Mouse (Mus musculus) ZHBTc4 (cell line): ENCODE measurements around the gene Cadm4.

Source experiments
- DNase-seq: peaks from one replicate; pipeline ENCODE4 v3.0.0-alpha.2; 2011; ENCODE audit warnings: low read depth, low spot score

The Cadm4 gene

DNA sequence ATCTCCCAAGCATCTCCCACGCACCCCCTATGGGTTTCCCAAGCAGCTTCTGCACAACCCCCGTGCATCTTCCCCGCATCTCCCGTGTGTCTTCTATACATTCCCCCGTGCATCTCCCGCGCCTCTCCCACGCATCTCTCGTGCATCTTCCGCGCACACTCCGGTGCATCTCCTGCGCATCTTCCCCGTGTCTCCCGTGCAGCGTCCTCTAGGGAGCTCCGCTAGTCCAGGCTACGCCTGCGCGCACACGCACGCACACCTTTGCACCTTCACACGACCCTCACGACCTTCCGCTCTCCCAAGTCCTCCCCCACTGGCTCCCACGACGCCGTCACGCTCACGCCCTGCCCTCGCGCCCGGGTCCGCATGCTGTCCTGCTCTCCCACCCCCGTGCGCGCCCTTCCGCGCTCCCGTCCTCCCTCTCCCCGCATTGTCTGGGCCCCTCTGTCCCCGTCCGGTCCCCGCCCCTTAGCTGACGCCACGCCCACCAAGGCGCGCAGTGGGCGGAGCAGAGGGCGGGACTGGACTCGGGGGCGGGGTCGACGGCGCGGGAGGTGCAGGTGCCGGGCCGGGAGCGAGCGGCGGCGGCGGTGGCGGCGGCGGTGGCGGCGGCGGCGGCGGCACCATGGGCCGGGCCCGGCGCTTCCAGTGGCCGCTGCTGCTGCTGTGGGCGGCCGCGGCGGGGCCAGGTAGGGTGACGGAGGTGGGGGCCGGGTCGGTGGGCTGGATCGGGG is at the start of gene Cadm4:
Gene Cadm4, plus strand, starts transcription at position 550 of the 734 bp plus-strand sequence.
- peak; percentile 94 for DNase-seq

DNA sequence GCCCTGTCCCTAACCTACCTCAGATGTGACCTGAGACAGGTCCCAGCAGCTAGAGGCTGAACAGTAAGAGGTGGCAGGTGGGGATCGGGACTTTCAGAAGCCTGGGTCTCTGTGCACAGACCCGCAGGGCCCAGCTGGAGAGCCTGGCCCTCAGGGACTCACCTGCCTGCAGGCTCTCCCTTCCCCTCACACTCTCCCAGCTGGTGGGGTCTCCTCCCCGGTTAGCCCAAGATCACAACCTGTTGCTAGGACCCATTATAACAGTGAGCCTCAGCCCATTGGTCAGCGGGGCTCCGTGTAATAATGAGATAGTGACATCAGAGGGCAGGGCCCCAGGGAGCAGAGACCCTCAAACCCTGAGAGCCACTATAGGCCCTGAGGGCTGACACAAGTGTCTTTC is 46.5 kb upstream of the Cadm4 start:
- DNase-seq = no peak

DNA sequence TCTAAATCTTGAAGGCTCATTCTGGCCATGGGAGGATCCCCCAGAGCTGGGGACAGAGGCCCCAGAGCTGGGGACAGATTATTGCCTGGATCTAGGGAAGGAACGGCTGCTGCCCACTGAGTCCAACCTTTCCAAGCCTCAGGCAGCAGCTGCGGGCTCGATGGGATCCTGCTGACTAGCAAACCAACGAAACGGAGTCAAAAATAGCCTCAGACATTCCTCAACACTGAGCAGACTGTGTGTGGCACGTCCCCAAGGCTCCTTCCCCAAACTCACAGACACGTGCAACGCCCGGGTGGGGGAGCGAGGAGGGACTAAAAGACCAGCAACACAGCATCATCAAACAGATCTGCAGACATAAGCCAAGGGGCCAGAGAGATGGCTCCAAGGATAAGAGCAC is 43.8 kb upstream of the Cadm4 start:
- DNase-seq = no peak

DNA sequence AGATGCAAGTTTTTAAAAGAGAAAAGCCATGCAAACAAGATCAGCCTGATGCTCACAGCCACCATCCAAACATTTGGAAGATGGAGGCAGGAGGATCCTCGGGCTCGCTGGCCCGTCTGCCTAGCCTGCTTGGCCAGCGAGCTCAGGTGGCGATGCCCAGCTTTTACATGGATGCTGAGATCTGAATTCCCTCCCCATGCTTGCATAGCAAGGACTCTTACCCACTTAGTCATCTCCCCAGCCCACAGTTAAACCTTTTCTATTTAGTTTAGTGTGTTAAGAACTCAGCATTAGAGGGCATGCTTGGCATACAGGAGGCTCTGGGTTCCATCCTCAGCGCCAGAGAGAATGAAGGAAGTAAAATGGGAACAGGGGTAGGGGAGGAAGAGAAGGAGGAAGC is 42.6 kb upstream of the Cadm4 start:
- DNase-seq = no peak

DNA sequence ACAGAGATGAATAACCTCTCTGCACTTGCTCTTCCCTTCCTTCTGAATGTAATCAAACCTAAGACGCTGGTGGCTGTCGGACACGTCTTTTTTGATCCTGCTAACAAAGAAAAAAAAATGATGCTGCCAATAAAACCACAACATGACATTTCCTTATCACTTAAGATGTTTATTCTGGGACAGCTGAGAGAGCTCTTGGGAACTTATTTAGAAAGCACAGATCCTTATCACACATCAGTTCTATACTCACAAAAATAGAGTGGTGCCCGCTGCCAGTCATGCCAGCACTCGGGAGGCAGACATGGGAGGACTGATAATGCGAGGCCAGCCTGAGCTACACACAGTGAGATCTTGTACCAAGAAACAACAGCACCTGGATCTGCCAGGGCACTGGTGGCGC is 41.9 kb upstream of the Cadm4 start:
- DNase-seq = no peak

DNA sequence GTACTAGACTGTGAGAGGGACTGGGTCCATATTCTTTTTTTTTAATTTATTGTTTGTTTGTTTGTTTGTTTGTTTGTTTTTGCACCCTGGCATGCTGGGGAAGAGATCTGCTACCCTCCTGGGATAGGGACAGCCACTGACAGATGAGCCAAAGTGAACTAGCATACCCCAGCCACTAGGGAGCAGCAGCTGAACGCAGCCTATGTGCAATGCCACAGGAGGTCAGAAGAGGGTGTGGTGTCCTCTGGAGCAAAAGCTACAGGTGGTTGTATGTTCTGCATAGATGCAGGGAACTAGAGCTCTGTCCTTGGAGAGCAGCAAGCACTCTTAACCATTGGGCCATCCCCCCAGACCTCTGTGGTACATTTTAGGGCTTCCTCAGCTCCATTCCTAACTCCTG is 40.0 kb upstream of the Cadm4 start:
- DNase-seq = peak; percentile 92

DNA sequence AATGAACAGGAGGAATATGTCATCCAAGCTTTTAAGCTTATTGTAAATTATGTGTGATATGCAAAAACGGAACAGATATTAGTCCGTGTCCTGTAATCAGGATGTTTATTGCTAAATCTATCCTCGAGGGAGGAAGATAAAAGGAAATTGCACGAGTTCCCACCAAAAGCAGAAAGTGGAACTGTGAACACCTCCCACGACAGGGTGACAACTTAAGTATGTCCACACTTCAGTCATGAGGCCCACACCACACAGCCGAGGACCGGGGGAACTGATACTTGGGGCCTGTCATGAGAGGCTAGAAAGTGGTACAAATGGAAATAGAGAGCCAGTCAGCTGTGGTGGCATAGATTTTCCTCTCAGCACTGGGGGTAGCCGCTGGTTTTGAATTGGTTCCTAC is 39.5 kb upstream of the Cadm4 start:
- no peak for DNase-seq

DNA sequence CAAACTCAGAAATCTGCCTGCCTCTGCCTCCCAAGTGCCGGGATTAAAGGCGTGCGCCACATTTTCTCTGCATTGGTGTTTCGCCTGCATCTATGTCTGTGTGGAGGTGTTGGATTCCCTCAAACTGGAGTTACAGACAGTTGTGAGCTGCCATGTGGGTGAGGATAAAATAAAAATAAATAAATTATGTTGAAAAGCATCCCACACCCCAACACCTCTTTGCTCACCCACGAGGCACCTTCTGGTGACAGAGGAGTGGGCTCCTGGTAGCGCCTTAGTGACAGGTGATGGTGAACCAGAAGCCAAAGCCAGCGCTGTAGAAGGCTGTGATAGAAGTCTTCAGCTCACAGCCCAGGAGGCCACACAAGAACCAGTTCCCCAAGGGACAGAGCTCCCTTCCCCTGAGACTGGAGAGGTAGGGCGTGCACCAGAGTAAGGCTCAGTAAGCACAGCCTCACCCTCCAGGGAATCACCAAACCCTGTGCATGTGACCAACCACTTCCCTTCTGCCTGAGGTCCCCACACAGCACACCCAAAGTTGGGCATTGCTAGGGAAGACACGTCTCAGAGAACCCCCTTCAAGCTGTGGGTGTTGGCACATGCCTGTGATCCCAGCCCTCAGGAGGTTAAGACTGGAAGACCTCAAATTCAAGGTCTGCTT is 36.4 kb upstream of the Cadm4 start:
- DNase-seq = no peak

DNA sequence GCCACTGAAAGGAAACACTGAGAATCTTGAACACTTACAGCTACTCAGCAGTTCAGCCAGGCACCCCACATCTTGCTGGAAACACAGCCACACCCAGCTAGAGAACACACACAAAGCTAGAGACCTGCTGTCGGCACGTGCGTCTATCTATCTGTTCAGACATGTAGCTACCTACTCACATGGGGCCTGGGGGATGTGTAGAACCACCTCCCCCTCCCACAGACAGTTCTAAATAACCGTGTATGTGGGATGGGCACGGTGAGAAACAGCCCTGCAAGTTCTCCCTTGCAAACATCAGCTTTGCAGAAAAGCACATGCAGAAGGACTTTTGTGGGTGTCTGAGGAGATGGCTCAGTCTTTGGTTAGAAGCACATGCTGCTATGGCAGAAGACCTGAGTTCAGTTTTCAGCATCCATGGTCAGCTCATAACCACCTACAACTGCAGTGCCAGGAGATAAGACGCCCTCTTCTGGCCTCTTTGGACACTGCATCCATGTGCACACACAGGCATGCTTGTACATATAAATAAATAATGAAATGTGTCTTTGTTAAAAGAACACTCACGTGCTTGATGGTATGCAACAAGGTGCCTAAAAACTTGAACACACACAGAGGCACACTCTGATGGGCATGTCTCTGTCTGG is 35.0 kb upstream of the Cadm4 start:
- DNase-seq = peak; percentile 49

DNA sequence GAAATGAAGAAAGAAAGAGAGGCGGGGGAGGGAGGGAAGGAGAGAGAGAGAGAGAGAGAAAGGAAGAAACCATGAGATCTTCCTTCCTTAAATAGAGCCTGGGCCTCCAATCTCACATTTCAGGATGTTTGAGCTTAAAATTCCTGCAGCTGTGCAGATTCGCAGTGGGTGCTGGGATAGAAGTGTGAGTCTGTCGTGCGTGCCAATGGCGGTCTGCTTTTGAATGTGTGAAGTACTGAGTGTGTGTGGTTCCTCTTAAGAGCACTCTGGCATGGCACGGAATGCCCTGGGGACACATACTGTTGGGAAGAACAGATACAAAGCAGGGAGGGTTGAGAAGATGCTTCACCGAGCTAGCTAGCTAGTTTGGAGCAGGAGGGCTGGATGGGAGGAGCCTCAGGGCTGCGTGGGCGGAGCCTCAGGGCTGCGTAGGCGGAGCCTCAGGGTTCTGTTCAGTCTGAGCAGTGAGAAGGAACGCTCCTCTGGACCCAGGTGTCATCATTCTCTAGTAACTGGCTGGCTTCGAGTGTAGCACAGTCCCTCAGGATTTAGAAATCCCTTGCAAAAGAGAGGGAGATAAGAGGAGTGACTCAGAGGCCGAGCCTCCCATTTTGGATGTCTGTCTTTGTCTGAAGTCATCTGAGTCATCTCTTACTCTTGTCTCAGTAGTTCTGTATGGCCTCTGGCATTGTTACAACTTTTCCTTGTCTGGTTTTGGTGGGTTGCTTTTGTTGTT is 32.9 kb upstream of the Cadm4 start:
- peak; percentile 44 for DNase-seq

DNA sequence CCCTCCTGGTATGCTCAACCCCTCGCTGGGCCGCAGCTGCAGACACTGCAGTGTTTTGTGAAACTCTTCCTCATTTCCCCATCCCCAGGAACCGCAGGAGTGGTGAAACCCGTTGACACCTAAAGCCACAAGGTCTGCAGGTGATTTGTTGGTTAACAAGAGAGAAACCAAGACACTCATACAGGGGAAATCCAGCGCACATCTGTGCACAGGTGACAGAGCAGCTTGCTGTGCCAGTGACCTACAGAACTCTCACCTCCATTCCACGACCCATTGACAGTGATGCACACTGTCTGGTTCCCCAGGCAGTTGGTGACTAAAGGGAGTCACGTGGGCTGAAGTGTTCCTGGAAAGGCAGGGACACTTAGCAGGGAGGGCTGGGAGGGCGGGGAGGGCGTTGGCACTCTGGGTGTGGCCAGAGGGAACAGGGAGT is 31.2 kb upstream of the Cadm4 start:
- peak; percentile 78 for DNase-seq

DNA sequence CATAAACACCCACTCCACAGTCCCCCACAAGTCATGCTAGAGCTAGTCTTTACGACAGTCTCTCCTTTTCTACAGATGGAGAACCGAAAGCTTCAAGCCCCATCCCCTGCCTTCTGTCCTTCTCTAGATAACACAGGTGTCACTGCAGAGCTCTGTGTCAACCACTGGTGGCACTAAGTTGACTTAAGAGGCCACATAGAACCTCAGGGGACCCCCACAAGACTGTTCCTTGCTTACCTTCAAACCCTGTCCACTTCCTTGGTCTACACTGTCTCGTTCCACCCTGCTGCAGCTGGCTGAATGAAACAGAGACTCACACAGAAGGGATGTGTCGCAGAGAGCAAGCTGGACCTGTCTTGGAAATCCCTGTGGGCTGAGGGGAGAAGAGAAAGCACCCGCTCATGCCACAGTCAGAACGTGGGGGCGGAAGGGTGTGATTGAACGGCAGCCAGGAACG is 29.9 kb upstream of the Cadm4 start, which contains the start of gene Irgc1:
Gene Irgc1, minus strand, starts transcription at position 443 of the 457 bp plus-strand sequence.
- DNase-seq = no peak

DNA sequence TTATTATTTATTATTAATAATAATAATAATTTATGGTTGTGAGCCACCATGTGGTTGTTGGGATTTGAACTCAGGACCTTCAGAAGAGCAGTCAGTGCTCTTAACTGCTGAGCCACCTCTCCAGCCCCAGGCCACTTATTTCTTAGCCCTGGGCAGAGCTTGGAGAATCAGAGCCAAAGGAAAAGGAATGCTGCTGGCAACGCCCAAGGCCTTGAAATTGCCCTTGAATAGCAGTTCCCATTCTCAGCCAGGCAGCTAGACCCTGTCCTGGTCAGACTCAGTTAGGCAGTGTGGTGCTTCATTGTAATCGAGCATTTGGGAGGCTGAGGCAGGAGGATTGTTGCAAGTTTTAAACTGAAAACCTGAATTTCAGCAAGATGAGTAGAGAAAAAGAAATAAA is 27.6 kb upstream of the Cadm4 start:
- peak; percentile 89 for DNase-seq

DNA sequence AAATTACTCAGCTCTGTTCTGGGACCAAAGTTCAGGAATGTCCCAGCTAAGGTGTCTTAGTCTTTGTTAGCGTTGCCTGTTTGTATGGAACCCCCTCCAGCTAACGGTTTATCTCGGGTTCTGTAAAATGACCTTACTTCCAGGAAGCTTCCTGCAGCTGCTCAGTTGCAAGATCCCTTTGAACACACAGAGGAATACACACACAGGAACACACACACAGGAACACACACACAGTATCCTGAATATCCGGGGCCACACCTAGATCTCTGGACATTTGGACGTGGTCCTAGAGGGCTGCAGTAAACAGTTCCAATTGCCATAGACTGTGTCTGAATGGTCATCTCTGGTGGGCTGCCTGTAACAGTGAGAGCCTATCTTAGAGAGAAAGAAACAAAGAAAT is 26.1 kb upstream of the Cadm4 start:
- no peak for DNase-seq

DNA sequence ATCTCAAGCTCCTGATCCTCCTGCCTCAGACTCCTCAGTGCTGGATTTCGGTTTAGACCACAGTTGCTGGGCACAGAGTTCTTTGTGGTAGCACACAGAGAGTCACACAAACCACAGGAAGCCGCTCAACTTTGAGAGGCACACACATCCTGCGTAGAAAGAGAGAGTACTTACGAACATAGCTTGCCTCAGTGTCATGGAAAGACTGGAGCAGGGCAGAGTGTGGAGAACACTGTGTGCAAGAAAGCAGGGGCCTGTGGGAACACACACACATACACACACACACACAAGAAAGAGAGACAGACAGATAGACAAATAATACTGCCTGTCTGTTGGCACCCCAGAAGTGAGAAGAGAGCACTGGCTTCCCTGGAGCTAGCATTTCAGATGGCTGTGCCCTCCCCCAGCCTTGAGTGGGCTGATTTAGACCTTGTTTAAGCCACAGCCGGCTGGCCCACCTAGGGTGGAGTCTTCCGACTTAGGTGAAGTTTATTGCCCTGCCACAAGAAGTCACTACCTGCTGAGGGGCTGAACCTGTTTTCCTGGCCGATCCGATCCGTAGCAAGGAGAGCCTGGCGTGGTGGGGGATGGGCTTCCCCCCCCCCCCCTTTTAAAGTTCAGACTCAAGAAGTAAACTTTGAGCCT is 24.0 kb upstream of the Cadm4 start:
- peak; percentile 55 for DNase-seq

DNA sequence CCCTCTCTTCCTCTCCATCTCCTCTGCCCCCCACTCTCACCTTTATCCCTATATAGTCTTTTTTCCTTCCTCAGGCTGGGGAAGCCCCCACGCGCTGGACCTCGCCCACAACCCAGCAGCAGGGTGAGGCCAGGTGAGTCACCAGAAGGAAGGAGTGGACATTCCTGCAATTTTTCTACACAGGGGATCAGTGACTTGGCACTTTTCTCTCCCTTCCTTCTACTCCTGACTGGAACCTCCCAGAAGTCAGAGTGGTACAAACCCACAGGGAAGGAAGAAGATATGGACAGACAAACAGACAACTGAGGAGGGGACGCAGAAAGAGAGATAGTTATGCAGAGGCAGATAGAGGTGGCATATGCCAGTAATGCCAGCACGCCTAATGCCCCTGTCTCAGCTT is 22.4 kb upstream of the Cadm4 start:
- peak; percentile 60 for DNase-seq

DNA sequence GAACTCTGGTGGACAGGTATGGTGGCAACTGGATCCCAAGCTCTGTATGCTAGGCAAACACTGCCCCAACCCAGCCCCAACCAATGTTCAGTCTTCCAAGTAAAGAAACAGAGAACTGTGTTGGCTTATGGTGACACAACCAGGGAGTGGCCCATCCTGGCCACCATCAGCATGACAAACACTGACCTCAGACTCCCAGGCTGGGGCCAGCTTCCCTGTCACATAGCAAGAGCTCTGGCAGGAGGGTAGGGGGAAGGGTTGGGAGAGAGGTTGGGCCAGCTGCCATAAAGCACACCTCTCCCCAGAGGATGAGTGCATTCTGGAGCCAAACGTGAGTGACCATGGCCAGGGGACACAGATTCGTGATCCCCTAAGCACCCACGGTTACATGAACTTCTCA is 22.0 kb upstream of the Cadm4 start:
- DNase-seq = peak; percentile 82

DNA sequence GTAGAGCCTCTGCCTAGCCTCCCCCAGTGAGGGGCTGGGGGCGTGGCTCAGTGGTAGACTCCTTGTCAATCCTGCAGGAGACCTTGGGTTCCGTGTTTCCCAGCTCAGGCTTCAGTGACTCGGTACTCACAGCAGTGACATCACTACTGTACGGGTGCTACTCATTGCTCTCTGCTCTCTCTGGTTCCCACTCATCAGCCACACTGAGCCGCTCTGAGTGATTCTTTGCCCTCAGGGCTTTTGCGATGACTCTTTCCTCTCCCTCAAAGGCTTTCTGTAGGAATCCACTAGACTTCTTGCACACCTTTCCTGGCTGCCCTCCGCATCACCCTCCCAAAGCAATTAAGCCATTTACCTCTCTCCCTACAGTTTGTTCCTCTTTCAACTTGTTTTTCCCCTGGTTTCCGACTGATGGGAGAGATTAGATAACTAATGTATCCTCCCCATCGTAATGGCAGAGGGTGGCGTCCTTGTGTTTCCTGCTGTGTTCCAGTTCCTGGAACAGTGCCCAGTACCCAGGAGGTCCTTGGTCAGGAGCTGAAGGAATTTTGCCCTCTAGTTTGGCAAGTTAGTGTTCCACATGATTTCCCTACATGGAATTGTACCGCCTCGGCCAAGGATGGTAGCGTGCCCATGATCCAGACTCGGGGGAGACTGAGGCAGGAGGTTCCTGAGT is 20.3 kb upstream of the Cadm4 start:
- DNase-seq = peak; percentile 80

DNA sequence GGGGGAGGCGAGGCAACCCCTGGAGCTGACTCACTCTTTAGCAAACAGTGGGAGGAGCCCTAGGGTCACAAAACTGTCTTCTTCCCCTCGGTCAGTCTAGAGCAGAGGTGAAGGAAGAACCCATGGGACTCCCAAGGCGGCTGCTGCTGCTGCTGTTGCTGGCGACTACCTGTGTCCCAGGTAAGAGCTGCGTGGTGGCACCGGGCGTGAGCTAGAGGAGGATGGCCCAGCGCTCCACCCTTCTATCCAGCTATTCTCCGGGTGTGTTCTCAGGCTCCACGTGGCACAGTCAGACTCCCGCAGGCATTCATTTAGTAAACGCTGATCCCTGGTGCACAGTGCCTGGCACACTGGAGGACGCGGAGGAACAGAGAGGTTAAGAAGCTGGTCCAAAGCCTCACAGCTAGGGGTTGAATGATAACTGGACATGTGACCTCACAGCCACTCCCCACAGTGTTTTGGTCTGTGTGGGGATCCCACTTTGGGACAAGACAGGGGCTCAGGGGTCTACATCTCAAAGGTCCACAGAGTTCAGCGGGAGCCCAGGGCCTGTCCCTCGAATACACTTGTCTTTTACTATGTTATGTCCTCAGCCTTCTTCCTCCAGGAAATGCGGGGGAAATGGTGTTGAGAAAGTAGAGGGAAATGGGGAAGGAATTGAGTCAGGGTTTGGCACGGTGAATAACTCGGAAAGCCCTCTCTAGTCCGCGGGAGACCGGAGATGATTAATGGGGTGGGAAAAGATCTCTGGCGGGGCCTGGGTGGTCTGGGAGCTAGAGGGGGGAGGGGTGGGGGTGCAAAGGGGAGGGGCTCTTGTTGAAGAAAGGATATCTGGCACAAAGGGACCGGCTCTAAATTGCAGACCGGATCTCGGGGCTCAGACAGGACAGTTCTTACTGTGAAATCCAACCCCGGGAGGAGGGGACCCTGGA is 19.2 kb upstream of the Cadm4 start, which contains the start of gene Plaur:
Gene Plaur, plus strand, starts transcription at position 97 of the 932 bp plus-strand sequence.
- no peak for DNase-seq

DNA sequence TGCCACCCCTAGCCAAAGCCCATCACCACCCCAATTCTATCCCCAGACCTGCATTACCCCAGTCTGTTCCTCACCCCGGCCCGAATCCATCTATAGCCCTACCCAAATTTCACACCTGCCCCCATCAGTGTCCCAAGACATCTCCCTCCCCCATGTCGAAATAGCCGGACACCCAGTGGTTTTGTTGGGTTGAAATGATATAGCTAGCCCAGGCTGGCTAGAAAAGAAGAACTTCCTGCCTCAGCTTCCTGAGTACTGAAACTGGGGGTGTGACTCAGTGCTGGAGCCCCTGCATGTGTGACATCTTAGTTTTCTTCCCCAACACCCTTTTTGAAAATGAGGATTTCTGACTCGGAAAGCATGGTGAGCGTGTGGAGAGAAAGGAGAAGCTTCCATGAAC is 15.0 kb upstream of the Cadm4 start:
- DNase-seq = no peak
